Mouse (Mus musculus) heart, postnatal 36 days (tissue): ENCODE measurements around the gene Birc5. TPM values are rescaled to one million over a fixed set of nuclear protein-coding genes. Genes with fewer than 3 reads are reported as not detected.
A peak's percentile ranks its signal among the peaks of the same experiment; 100 is the strongest.

Source experiments
- DNase-seq, 2 experiments: peaks; one replicate each; pipeline ENCODE4 v3.0.0; 2021 to 2022
- intact Hi-C: fragments of 180-260 bp; cut with DNase I; formaldehyde crosslinking; loops from one replicate; pipeline ENCODE4 v1.15.1; 2025
- total RNA-seq, 2 experiments: library from RNA; stranded (reverse); gene quantifications; 2 replicates each; pipeline ENCODE4 v1.2.3; 2021

Gene Birc5
- total RNA-seq, 2 experiments from 2014 or later = 0.80 to 1.1 TPM

DNA sequence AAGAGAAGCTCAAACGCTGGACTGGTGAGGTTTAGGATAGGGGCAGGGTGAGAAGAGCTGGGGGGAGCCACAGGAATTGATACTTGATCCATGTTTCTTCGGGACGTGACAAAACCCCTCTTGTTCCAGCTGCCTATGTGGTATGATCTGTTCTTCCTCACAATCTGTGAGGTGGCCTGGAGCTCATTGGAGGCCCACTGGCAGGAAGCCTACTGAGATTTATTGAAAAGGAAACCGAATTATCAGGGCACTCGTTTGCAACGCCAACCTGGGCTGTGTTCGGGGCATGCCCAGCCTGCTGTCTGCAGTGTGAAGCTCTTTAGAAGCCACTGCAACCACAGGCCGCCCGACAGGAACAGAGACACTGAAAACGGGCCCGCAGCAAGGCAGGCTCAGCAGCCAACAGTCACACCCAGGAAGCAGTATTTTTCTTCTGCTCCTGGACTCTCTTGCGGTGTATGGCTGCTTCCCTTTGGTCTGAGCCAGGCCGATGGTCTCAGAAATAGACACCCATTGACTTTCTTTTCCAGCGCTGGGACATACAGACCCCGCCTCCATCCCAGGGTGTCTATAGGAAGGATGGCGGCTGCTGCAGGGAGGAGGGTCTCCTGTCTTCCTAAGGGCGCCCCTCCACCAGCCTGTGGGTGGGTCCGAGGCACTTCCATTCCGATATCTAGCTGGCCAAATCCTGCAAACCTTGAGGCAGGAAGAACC lies 623 bp upstream of the Birc5 start:
- intact Hi-C loops = no loop called here
- peak in 1 of 2 experiments; percentile 45 for DNase-seq

GRCm38 (mm10) chr11:117852875-117853274 lies 3.8 kb downstream of the Birc5 start:
- DNase-seq = no peak
- intact Hi-C loops = no loop called here

- no peak for DNase-seq
- intact Hi-C loops = no loop called here
Observed at GRCm38 (mm10) chr11:117854241-117854640, 5.2 kb downstream of the Birc5 start.

- intact Hi-C loops = no loop called here
- DNase-seq = no peak
Observed at GRCm38 (mm10) chr11:117855360-117855759, 6.3 kb downstream of the Birc5 start.

DNA sequence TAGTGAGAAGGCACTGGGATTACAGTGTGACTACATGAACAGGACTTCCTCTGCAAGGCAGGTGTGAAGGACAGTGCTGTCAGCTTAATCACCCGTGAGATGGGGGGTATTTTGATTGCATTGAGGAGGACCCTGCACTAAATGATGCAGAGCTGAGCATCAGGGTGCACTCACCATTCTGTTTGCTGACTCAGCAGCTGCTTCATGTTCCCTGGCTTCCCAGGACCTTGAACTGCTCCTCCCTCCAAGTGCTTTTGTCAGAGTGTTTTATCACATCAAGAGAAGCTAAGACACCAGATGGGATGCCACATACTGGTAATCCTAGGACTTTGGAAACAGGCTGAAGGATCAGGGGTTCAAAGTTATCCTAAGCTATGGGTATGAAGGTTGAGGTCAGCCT lies 6.9 kb downstream of the Birc5 start:
- intact Hi-C loops = no loop called here
- no peak for DNase-seq

GRCm38 (mm10) chr11:117857462-117857861 lies 8.4 kb downstream of the Birc5 start:
- intact Hi-C loops = no loop called here
- DNase-seq = no peak

GRCm38 (mm10) chr11:117858392-117858791 lies 9.3 kb downstream of the Birc5 start:
- no peak for DNase-seq

DNA sequence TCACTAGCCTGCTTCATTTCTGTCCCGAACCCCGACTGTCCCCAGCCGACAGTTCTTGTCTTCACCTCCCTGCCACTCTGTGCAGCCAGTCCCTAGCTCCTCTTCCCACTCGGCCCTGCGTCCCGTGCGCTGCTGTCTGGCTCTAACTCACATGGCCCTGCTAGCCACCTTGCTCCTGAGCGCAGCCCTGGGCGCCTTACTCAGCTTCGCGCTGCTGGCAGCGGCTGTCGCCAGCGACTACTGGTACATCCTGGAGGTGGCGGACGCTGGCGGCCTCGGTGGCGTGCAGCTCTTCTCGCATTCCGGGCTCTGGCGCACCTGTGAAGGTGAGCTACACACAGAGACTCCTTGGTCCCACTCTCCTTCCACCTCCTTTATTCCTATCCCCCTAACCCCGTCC lies 11.6 kb downstream of the Birc5 start, which contains the start of gene Tmem235:
Gene Tmem235, plus strand, starts transcription at position 152 of the 400 bp plus-strand sequence.
- no peak for DNase-seq
- intact Hi-C loops = no loop called here

More at GRCm38 (mm10) chr11:117858392-117858791, 9.3 kb downstream of the Birc5 start:
- intact Hi-C loops = no loop called here

DNA sequence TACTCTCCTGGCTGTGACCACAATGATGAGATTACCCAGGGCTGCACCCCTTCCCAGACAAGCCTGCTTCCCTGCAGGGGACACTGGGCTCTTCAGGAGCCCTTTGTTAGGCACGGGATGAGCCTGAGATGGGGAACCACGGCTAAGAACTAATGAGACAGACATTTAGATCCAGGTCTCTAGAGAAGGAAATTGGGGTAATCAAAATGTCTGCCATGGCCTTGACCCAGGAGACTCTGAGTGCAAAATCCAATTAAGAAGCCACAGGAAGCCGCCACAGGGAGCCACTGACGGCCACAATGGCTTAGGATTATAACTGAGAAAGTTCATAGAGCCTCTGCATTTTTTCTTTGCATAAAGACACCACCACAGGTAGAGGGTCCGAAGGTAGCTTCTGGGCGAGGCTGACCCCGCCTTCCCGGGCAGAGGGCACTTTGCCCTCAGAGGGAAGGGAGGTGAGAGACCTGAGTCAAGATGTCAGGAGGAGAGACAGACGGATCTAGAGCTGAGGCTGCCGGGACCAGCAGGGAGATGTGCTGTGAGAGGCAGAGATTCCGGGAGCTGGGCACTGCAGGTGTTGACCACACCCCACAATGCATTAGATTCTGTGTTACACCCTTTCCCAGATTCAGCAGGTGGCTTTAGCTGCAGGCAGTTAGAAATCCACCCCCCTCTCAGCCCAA lies 14.3 kb downstream of the Birc5 start:
- intact Hi-C loops = no loop called here
- no peak for DNase-seq

DNA sequence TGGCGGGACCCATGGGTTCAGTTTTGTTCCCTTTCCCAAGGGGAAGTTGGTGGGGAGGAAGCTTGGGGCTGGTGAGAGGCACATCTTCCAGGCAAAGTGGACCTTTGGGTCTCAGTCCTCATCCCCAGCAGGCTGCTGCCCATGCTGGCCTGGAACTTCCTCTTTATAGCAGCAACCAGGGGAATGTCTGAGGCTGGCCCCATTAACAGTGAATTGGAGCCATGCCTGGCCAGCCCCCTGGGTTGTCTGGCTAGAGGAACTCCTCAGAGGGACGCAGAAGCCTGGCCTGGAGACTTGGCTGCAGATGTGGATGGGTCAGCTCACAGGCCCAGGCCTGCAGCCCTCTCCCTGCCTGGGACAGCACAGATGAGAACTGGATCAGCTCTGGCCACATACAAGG lies 15.8 kb downstream of the Birc5 start:
- DNase-seq = no peak
- intact Hi-C loops = no loop called here

- intact Hi-C loops = no loop called here
- DNase-seq = no peak
Observed at GRCm38 (mm10) chr11:117865988-117866387, 16.9 kb downstream of the Birc5 start.

DNA sequence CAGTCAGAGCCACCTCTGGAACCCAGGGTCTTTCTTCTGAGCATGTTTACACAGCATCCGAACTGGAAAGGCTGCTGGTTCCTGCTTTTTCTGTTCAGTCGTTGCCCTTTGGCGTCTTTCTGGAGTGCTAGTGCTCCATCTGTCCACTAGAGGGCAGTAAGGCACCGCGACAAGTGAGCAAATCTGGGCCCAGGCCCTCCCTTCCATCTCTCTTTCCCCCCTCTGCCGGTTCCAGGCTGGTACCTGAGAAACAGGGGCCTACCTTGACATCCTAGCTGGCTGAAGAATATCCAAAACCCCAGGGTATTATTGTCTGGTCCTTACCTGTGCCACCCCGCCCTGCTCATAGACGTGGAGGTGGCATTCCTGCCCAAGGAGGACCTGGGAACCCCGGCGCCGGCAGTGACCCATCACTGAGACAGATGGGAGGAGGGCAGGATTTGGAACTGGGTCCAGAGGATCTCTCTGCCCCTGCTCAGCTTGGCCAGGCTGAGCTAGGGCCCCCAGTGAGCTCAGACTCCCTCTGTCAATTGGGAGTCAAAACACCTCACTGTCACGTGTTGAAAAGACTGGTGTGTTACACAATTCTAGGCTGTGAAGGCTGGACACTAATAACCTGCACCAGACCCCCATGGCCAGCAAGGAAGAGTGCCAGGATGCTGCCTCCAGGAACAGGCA lies 21.8 kb downstream of the Birc5 start:
- peak; percentile 71 to 79 for DNase-seq
- intact Hi-C loops = loop anchor here (1.0 to 5.0 kb wide), 5 partner anchors 41 to 346 kb away; no protein-coding TSS in a partner anchor

GRCm38 (mm10) chr11:117871376-117871775 lies 22.3 kb downstream of the Birc5 start:
- intact Hi-C loops = loop anchor here (2.0 to 5.0 kb wide), 2 partner anchors 97 to 346 kb away; no protein-coding TSS in a partner anchor
- no peak for DNase-seq

DNA sequence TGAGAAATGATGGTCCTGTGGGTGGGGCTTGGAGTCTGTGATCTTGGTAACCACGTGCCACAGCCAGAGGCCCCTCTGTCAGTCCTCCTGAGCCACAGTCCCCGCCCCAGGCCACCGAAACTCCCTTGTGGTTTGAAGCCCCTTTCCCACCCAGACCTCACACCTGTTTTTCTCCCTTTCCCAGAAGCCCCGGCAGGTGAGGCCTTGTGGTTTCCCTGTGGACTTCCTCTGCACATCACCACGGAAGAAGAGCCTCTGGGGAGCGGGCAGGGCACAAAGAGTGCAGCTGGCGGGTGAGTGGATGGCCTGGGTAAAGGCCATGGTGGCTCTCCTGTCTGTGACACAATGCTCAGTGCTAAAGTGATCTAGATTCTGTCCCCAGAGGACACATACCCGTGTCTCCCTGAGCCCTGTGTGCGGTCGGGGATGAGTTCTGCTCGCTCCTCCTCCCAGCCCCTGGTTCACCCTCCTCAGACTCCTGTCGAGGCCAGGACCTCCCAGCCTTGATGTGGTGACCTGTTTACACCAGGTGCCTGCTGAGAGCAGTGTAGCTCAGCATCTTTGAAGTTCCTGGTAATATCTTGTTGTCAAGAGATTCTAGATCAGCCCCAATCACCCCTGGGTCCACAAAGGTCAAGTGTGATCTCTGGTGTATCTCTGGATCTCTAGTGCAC lies 23.0 kb downstream of the Birc5 start:
- no peak for DNase-seq
- intact Hi-C loops = loop anchor here (2.0 to 5.0 kb wide), 2 partner anchors 97 to 345 kb away; no protein-coding TSS in a partner anchor

GRCm38 (mm10) chr11:117872861-117873608 lies 24.0 kb downstream of the Birc5 start, which contains the start of gene Tha1:
Tha1 (minus strand) TSS chr11:117873481.
- DNase-seq = peak; percentile 72 to 81
- intact Hi-C loops = loop anchor here (5.0 kb wide), 1 partner anchor 344 kb away; no protein-coding TSS in a partner anchor

GRCm38 (mm10) chr11:117874419-117874818 lies 25.4 kb downstream of the Birc5 start:
- DNase-seq = no peak
- intact Hi-C loops = loop anchor here (5.0 kb wide), 1 partner anchor 343 kb away; no protein-coding TSS in a partner anchor

- no peak for DNase-seq
- intact Hi-C loops = no loop called here
Observed at GRCm38 (mm10) chr11:117875681-117876080, 26.6 kb downstream of the Birc5 start.

DNA sequence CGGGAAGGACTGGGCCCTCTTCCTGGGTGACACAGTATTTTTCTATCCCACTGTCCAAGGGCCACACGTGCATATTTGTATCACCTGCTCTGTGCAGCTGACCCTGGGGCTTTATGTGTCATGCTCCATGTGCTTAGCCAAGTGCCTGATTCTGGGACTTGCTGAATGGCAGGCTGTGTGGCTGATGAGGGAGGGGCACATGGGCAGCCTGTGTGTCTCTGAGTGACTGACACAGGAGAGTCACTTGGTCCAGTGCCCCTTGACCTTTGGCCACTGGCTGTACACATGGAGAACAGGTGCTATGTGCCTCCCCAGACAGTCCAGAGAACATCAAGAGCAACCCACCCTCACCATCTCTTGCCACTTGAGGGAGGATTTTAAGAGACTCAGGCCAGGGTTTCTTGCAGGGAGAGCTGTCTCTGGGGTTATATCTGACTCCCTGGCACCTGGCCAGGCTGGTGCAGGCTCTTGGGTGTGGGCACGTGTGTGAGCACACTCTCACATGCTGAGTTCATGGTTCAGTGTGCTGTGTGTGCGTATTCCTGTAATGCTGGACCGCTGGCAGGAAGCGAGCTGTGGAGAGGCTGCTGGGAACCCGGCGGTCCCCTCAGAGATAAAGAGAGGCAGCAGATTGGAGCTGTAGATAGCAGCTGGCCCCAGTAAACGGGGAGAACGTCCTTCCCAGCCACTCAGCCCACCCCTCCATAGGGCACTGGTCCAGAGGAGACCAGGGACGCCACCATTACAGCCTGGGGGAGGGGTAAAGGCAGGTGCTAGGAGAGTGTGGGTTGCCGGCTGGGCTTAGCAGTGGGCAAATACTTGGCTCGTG lies 29.1 kb downstream of the Birc5 start:
- intact Hi-C loops = no loop called here
- DNase-seq = no peak

GRCm38 (mm10) chr11:117878892-117879291 lies 29.8 kb downstream of the Birc5 start:
- no peak for DNase-seq
- intact Hi-C loops = no loop called here
